Mouse (Mus musculus): ENCODE results near the gene Mcm6. TPM values are rescaled to one million over a fixed set of nuclear protein-coding genes. Genes with fewer than 3 reads are reported as not detected.

The Mcm6 gene
- polyA plus RNA-seq (2017; shearing (Covaris generic)) = 156 TPM

GRCm38 (mm10) chr1:128359554-128360376, at the start of gene Mcm6:
Gene Mcm6, minus strand, starts transcription at chr1:128359664.

DNA sequence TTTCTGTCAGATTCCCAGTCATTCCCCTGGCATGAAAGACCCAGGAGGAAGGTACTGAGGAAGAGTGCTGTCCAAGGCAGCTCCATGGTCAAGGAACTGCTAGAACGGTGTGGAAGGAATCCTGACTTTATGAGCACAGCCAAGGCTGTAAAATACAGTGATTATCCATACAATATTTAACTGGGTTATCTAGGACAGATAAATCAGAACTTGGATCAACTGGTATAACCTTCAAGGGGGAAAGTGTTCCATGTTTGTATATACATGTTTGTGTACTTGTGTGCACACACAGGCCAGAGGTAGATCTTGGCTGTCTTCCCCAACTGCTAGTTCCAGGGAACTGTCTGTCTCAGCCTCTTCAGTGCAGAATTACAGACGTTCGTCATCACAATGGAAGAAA, 31.2 kb downstream of the Mcm6 start, which contains the start of gene Lct:
Gene Lct (minus strand): TSS at position 101 of the 400 bp plus-strand sequence.

Other genes with a start within 250 kb of the Mcm6 start
- gene Ubxn4, start 115.7 kb downstream of the Mcm6 start, polyA plus RNA-seq (2017; shearing (Covaris generic)) = 115 TPM
- 0.06 TPM for gene Lct, start 31.3 kb downstream of the Mcm6 start, polyA plus RNA-seq (2017; shearing (Covaris generic))
- 196 TPM for gene Dars, start 57.7 kb upstream of the Mcm6 start, polyA plus RNA-seq (2017; shearing (Covaris generic))
- 16.4 TPM for gene Cxcr4, start 232.6 kb upstream of the Mcm6 start, polyA plus RNA-seq (2017; shearing (Covaris generic))

Measured in activated CD4-positive, CD25-positive, alpha-beta regulatory T cell, adult 9 weeks (primary cell).